Mouse (Mus musculus): ENCODE measurements around the gene Kntc1. TPM values are rescaled to one million over a fixed set of nuclear protein-coding genes. Genes with fewer than 3 reads are reported as not detected.

Gene Kntc1
- polyA plus RNA-seq, 1 experiment, result 0.54 TPM

- no peak overlapping the region for H3K27ac ChIP-seq (ENCODE audit: insufficient read depth, low read length)
- 75% methylated on average over 11 of the region's 11 CpGs for WGBS
- DNase-seq, result no peak
- H3K4me1 ChIP-seq (ENCODE audit: control insufficient read depth, insufficient read depth, low read length), result no peaks in the 10 kb centered on the region
- no peaks in the 10 kb centered on the region for H3K27me3 ChIP-seq (ENCODE audit: control insufficient read depth, insufficient read depth, low read length)
- H3K4me3 ChIP-seq (replicated peaks; ENCODE audit: insufficient read depth, low read depth, low read length), result no peak overlapping the region
- TF ChIP-seq POLR2A (IDR thresholded peaks at IDR 0.05; ENCODE audit: borderline replicate concordance, insufficient read depth, low read length), result no peak
- no peak for TF ChIP-seq CTCF (IDR thresholded peaks at IDR 0.05; ENCODE audit: borderline replicate concordance, insufficient read depth, low read depth, low read length)
Measured at GRCm38 (mm10) chr5:123858798-123859197, 109.3 kb downstream of the Kntc1 start.

- 72% methylated on average over 15 of the region's 15 CpGs for WGBS
- no peaks in the 10 kb centered on the region for H3K4me1 ChIP-seq (ENCODE audit: control insufficient read depth, insufficient read depth, low read length)
- H3K27me3 ChIP-seq (ENCODE audit: control insufficient read depth, insufficient read depth, low read length), result no peaks in the 10 kb centered on the region; the same call in 1 of the 2 replicates
- no peak for DNase-seq
- H3K27ac ChIP-seq (ENCODE audit: insufficient read depth, low read length), result no peak overlapping the region
- H3K4me3 ChIP-seq (replicated peaks; ENCODE audit: insufficient read depth, low read depth, low read length), result no peak overlapping the region
- no peak for TF ChIP-seq CTCF (IDR thresholded peaks at IDR 0.05; ENCODE audit: borderline replicate concordance, insufficient read depth, low read depth, low read length)
- TF ChIP-seq POLR2A (IDR thresholded peaks at IDR 0.05; ENCODE audit: borderline replicate concordance, insufficient read depth, low read length), result no peak
Measured at GRCm38 (mm10) chr5:123862374-123863350, 113.1 kb downstream of the Kntc1 start.

- Histone ChIP-seq H3K27me3 (ENCODE audit: control insufficient read depth, insufficient read depth, low read length) (no peaks in the 10 kb centered on the region; the same call in 1 of the 2 replicates), H3K4me3 (replicated peaks; ENCODE audit: insufficient read depth, low read depth, low read length) (no peak overlapping the region), H3K4me1 (ENCODE audit: control insufficient read depth, insufficient read depth, low read length) (no peaks in the 10 kb centered on the region), H3K27ac (ENCODE audit: insufficient read depth, low read length) (no peak overlapping the region)
- DNase-seq, result no peak
- 90% methylated on average over 14 of the region's 14 CpGs for WGBS
- no peak for TF ChIP-seq CTCF (IDR thresholded peaks at IDR 0.05; ENCODE audit: borderline replicate concordance, insufficient read depth, low read depth, low read length)
- no peak for TF ChIP-seq POLR2A (IDR thresholded peaks at IDR 0.05; ENCODE audit: borderline replicate concordance, insufficient read depth, low read length)
Measured at GRCm38 (mm10) chr5:123863934-123864333, 114.4 kb downstream of the Kntc1 start.

GRCm38 (mm10) chr5:123865365-123865764 lies 115.8 kb downstream of the Kntc1 start, which contains the start of gene Hcar2:
Gene Hcar2 (minus strand): TSS chr5:123865499.
- WGBS, result 72% methylated on average over 12 of the region's 12 CpGs
- no peak for DNase-seq
- no peak within 1 kb of the TSS for H3K4me3 ChIP-seq (replicated peaks; ENCODE audit: insufficient read depth, low read depth, low read length)
- no peak for TF ChIP-seq POLR2A (IDR thresholded peaks at IDR 0.05; ENCODE audit: borderline replicate concordance, insufficient read depth, low read length)
- TF ChIP-seq CTCF (IDR thresholded peaks at IDR 0.05; ENCODE audit: borderline replicate concordance, insufficient read depth, low read depth, low read length), result no peak
- no peak within 1 kb of the TSS for H3K27ac ChIP-seq (ENCODE audit: insufficient read depth, low read length)
- no peaks in the 10 kb centered on the region; the same call in 1 of the 2 replicates for H3K27me3 ChIP-seq (ENCODE audit: control insufficient read depth, insufficient read depth, low read length)
- no peaks in the 10 kb centered on the region for H3K4me1 ChIP-seq (ENCODE audit: control insufficient read depth, insufficient read depth, low read length)

GRCm38 (mm10) chr5:123866457-123866856 lies 116.9 kb downstream of the Kntc1 start:
- no peak overlapping the region for H3K27ac ChIP-seq (ENCODE audit: insufficient read depth, low read length)
- no peak for TF ChIP-seq POLR2A (IDR thresholded peaks at IDR 0.05; ENCODE audit: borderline replicate concordance, insufficient read depth, low read length)
- TF ChIP-seq CTCF (IDR thresholded peaks at IDR 0.05; ENCODE audit: borderline replicate concordance, insufficient read depth, low read depth, low read length), result no peak
- H3K4me1 ChIP-seq (ENCODE audit: control insufficient read depth, insufficient read depth, low read length), result no peaks in the 10 kb centered on the region
- H3K27me3 ChIP-seq (ENCODE audit: control insufficient read depth, insufficient read depth, low read length), result no peaks in the 10 kb centered on the region; the same call in 1 of the 2 replicates
- no peak for DNase-seq
- WGBS, result 87% methylated on average over 4 of the region's 4 CpGs
- no peak overlapping the region for H3K4me3 ChIP-seq (replicated peaks; ENCODE audit: insufficient read depth, low read depth, low read length)

- no peaks in the 10 kb centered on the region; the same call in 1 of the 2 replicates for H3K27me3 ChIP-seq (ENCODE audit: control insufficient read depth, insufficient read depth, low read length)
- DNase-seq, result no peak
- no peaks in the 10 kb centered on the region for H3K4me1 ChIP-seq (ENCODE audit: control insufficient read depth, insufficient read depth, low read length)
- H3K4me3 ChIP-seq (replicated peaks; ENCODE audit: insufficient read depth, low read depth, low read length), result no peak overlapping the region
- WGBS, result 84% methylated on average over 4 of the region's 4 CpGs
- no peak overlapping the region for H3K27ac ChIP-seq (ENCODE audit: insufficient read depth, low read length)
- TF ChIP-seq POLR2A (IDR thresholded peaks at IDR 0.05; ENCODE audit: borderline replicate concordance, insufficient read depth, low read length) (no peak), CTCF (IDR thresholded peaks at IDR 0.05; ENCODE audit: borderline replicate concordance, insufficient read depth, low read depth, low read length) (no peak)
Measured at GRCm38 (mm10) chr5:123869615-123870014, 120.1 kb downstream of the Kntc1 start.

Other genes starting within 250 kb of the Kntc1 start
- 0.90 and 1.0 TPM in 2 replicates for gene B3gnt4, start 239.3 kb upstream of the Kntc1 start, polyA plus RNA-seq (2012; rRNA removed)
- 76.3 and 77.9 TPM in 2 replicates for gene Diablo, start 225.5 kb upstream of the Kntc1 start, polyA plus RNA-seq (2012; rRNA removed)
- 5.6 and 6.2 TPM in 2 replicates for gene Gm49027, start 224.2 kb upstream of the Kntc1 start, polyA plus RNA-seq (2012; rRNA removed)
- gene Vps33a, start 176.7 kb upstream of the Kntc1 start, polyA plus RNA-seq (2012; rRNA removed), result 49.7 and 54.1 TPM in 2 replicates
- 117 and 128 TPM in 2 replicates for gene Clip1, start 65.1 kb upstream of the Kntc1 start, polyA plus RNA-seq (2012; rRNA removed)
- 60.4 and 63.5 TPM in 2 replicates for gene Zcchc8, start 28.6 kb upstream of the Kntc1 start, polyA plus RNA-seq (2012; rRNA removed)
- gene Rsrc2, start 302 bp upstream of the Kntc1 start, polyA plus RNA-seq (2012; rRNA removed), result 95.1 and 97.2 TPM in 2 replicates
- gene Hcar2, start 115.8 kb downstream of the Kntc1 start, polyA plus RNA-seq (2012; rRNA removed), result 0.07 and 0.08 TPM in 2 replicates
- 0.38 and 0.73 TPM in 2 replicates for gene Hcar1, start 130.3 kb downstream of the Kntc1 start, polyA plus RNA-seq (2012; rRNA removed)
- 45.6 and 56.3 TPM in 2 replicates for gene Denr, start 157.5 kb downstream of the Kntc1 start, polyA plus RNA-seq (2012; rRNA removed)
- gene Gm43518, start 177.7 kb downstream of the Kntc1 start, polyA plus RNA-seq (2012; rRNA removed), result 0.67 and 1.5 TPM in 2 replicates
- gene Ccdc62, start 181.0 kb downstream of the Kntc1 start, polyA plus RNA-seq (2012; rRNA removed), result 4.6 and 5.8 TPM in 2 replicates
- 41.8 and 42.4 TPM in 2 replicates for gene Hip1r, start 223.9 kb downstream of the Kntc1 start, polyA plus RNA-seq (2012; rRNA removed)

All from cerebellum, adult 2 months (tissue).